Mouse (Mus musculus) hindbrain, embryonic 11.5 days (tissue): ENCODE measurements around the gene Serinc2. TPM values are rescaled to one million over a fixed set of nuclear protein-coding genes. Genes with fewer than 3 reads are reported as not detected.
A peak's percentile ranks its signal among the peaks of the same experiment; 100 is the strongest.

Source experiments
- ATAC-seq: fragments of 200-750 bp; cut with Nextera tagmentation; 2 replicates; pipeline ENCODE4 v1.8.0; 2017; ENCODE audit warnings: mild to moderate bottlenecking, moderate TSS enrichment, moderate library complexity; ENCODE audit not compliant: low FRiP score
- DNase-seq: peaks from one replicate; pipeline ENCODE4 v3.0.0-alpha.2; 2015; ENCODE audit warnings: low spot score
- H3K27ac ChIP-seq: fragments of 300-500 bp; sonication (generic); 2 replicates; pipeline ENCODE4 v1.5.1; 2014; ENCODE audit warnings: mild to moderate bottlenecking, low read depth, low read length
- H3K27me3 ChIP-seq: fragments of 300-500 bp; sonication (generic); 2 replicates; pipeline ENCODE4 v1.6.1; 2014; ENCODE audit warnings: mild to moderate bottlenecking, low read length, moderate library complexity, mixed read lengths; ENCODE audit not compliant: control insufficient read depth, insufficient read depth
- H3K36me3 ChIP-seq: fragments of 300-500 bp; sonication (generic); 2 replicates; pipeline ENCODE4 v1.6.1; 2014; ENCODE audit warnings: mild to moderate bottlenecking, low read length, moderate library complexity, mixed read lengths; ENCODE audit not compliant: control insufficient read depth, insufficient read depth
- H3K4me1 ChIP-seq: fragments of 300-500 bp; sonication (generic); replicated peaks from 2 replicates; pipeline ENCODE4 v1.6.1; 2014; ENCODE audit warnings: low read length, mixed read lengths; ENCODE audit not compliant: control insufficient read depth, insufficient read depth
- H3K4me2 ChIP-seq: fragments of 300-500 bp; sonication (generic); replicated peaks from 2 replicates; pipeline ENCODE4 v1.6.1; 2014; ENCODE audit warnings: mild to moderate bottlenecking, low read depth, low read length
- H3K4me3 ChIP-seq: fragments of 300-500 bp; sonication (generic); 2 replicates; pipeline ENCODE4 v1.5.1; 2014; ENCODE audit warnings: low read depth, low read length
- H3K9ac ChIP-seq: fragments of 300-500 bp; sonication (generic); 2 replicates; pipeline ENCODE4 v1.6.1; 2014; ENCODE audit warnings: low read depth, low read length
- H3K9me3 ChIP-seq: fragments of 300-500 bp; sonication (generic); 2 replicates; pipeline ENCODE4 v1.6.1; 2016; ENCODE audit warnings: low read length; ENCODE audit not compliant: control insufficient read depth
- WGBS: fragments of 180-500 bp; shearing (Covaris S2); extraction: QIAGEN DNeasy Blood & Tissue Kit; methylation state at CpG from one replicate; pipeline ENCODE4 v1.1.7; 2014; 5-methylcytosine and 5-hydroxymethylcytosine counted together
- polyA plus RNA-seq: library from polyadenylated mRNA; unstranded; fragments of >200 nt; fragmentation: Nextera tagmentation; extraction: Ambion mirVana; gene quantifications from 2 replicates; pipeline ENCODE4 v1.2.1, GENCODE M21; 2014

Gene Serinc2
- polyA plus RNA-seq, 1 experiment from 2014 or later: 57.9 TPM

DNA sequence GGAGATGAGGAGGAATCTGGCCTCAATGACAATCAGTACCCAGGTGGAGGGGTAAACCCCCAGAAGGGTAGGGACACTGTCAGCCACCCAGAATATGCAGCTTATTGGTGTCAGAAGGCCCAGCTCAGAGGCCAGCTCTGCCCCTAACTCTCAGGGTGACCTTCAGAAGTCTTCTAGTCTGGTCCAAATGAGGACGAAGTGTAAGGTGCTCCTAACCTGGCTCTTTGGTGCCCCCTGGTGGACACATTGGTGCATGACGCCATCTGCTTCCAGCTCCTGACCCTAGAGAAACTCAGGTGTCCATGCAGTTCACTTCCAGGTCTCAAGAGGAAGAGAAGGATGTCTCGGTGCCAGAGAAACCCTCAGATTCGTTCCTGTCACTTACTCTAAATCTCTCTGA, 13.3 kb upstream of the Serinc2 start:
- 5% methylated on average over 4 of the region's 4 CpGs for WGBS
- Histone ChIP-seq H3K4me3 (no peak overlapping the region), H3K36me3 (no peaks in the 10 kb centered on the region), H3K9ac (no peak overlapping the region), H3K9me3 (no peaks in the 10 kb centered on the region), H3K27ac (no peak overlapping the region), H3K27me3 (peaks cover 2% of the 10 kb centered on the region; the same call in 1 of the 2 replicates), H3K4me2 (no peak overlapping the region), H3K4me1 (no peaks in the 10 kb centered on the region)
- ATAC-seq (peak; percentile 33; the same call in 1 of the 2 replicates), DNase-seq (peak; percentile 91)

DNA sequence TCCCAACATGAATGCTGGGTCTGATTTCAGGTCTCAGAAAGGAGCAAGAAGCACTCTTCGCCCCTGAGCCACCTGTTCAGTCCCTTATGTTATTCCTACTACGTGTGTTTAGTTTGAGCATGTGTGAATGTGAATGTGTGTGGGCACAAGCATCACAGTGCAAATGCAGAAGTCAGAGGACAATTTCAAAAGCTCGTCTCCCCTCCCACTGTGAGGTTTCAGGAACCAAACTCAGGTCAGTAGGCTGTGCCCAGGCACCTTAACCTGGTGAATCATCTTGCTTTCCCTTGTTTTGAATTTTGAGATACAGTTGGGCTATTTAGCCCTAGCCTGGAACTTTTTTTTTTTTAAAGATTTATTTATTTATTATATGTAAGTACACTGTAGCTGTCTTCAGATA, 10.8 kb upstream of the Serinc2 start:
- Histone ChIP-seq H3K4me3 (no peak overlapping the region), H3K4me2 (no peak overlapping the region), H3K27me3 (no peaks in the 10 kb centered on the region), H3K27ac (no peak overlapping the region), H3K36me3 (no peaks in the 10 kb centered on the region), H3K4me1 (no peaks in the 10 kb centered on the region), H3K9me3 (no peaks in the 10 kb centered on the region), H3K9ac (no peak overlapping the region)
- no peak for DNase-seq
- no peak for ATAC-seq
- 78% methylated on average over 3 of the region's 3 CpGs for WGBS

DNA sequence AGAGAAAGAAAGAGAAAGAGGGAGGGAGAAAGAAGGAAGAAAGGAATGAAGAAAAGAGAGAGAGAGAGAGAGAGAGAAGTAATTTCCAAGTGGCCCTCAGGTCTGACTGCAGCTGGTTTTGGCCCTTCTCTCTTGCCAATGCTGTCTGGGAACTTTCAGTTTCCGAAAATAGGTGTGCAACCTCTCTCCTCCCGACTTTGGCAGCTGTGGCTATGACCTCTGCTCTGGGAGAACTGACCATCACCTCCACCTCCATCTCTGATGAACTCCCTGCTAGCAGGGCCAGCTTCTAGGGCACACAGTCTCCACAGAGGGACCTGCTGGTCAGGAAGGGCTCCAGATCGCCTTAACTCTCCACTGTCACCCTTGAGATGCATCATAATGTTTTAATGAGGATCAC, 7.5 kb upstream of the Serinc2 start:
- Histone ChIP-seq H3K4me2 (no peak overlapping the region), H3K27ac (no peak overlapping the region), H3K9ac (no peak overlapping the region), H3K4me3 (no peak overlapping the region), H3K9me3 (no peaks in the 10 kb centered on the region), H3K36me3 (no peaks in the 10 kb centered on the region), H3K4me1 (no peaks in the 10 kb centered on the region), H3K27me3 (no peaks in the 10 kb centered on the region)
- WGBS: 50% methylated on average over 3 of the region's 3 CpGs
- ATAC-seq: no peak
- no peak for DNase-seq

DNA sequence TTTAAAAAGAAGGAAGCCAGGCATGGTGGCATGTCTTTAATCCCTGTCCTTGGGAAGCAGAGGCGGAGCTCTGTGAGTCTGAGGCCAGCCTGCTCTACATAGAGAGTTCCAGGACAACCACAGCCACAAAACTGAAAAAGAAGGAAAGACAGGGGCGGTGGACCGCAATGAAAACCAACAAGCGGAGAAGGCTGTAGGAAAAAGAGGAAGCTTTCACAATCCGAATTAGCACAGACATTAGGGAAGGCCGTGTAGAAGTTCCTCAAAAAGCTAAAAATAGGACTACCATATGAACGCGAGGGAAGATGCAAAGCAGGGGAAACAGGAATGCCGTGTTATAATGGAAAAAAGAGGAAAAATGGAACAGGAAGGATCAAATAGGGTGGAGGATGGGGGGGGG, 4.8 kb upstream of the Serinc2 start:
- no peak overlapping the region for H3K4me2 ChIP-seq
- WGBS: 89% methylated on average over 9 of the region's 9 CpGs
- H3K9ac ChIP-seq: no peak overlapping the region
- no peaks in the 10 kb centered on the region for H3K9me3 ChIP-seq
- no peaks in the 10 kb centered on the region for H3K36me3 ChIP-seq
- H3K27me3 ChIP-seq: no peaks in the 10 kb centered on the region
- DNase-seq (no peak), ATAC-seq (no peak)
- 0 out of 2 replicates have a peak, but pooled peaks cover 2% of the 10 kb centered on the region for H3K4me1 ChIP-seq
- H3K27ac ChIP-seq: no peak overlapping the region
- H3K4me3 ChIP-seq: no peak overlapping the region

DNA sequence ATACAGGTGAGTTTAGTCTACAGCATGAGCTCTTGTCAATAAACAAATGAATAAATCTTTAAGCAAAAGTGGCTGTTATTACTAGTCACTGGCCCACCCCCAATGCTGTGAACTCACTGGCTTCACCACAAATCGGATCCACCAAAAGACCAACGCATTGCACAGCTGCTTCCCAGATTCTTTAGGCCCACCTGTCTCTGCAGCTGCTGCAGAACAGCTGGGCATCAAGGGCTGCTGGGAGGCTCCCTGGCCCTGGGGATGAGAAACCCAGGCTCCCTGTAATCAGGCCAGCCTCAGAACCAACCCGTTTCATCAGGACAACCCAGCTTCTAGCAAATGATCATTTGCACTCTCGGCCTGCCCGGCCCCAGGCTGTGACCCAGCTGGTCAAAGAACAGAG, 3.9 kb upstream of the Serinc2 start:
- Histone ChIP-seq H3K27ac (no peak overlapping the region), H3K27me3 (no peaks in the 10 kb centered on the region), H3K9me3 (no peaks in the 10 kb centered on the region), H3K4me1 (0 out of 2 replicates have a peak, but pooled peaks cover 2% of the 10 kb centered on the region), H3K9ac (no peak overlapping the region), H3K4me3 (no peak overlapping the region), H3K4me2 (no peak overlapping the region), H3K36me3 (no peaks in the 10 kb centered on the region)
- 76% methylated on average over 5 of the region's 5 CpGs for WGBS
- no peak for ATAC-seq
- DNase-seq: no peak

DNA sequence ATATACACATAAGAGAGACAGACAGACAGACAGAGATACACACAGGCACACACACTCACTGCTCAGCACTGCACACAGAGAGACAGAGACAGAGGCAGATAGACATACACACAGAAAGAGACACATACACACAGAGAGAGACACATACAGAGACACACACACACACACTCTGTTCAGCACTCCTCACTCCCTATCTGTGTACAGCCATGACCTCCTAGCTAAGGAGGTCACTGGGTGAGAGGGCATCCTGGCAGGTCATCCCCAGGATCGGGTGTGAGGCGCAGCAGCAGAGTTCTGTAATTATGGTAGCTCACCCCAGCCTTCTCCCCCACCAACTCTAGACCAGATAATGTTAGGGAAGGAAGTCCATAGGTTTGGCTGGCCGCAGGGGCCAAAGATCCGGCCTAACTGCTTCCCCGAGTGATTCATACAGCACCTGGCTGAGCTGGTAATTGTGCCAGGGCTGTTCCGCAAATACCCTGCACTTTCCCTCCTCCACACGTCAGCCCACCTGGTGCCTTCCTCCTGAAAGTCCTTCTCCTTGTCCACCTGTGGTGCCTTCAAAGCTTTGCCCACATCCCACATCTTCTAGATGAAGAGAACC, 2.3 kb downstream of the Serinc2 start:
- 0 out of 2 replicates have a peak overlapping the region, but pooled peaks have one; percentile 24 for H3K9ac ChIP-seq
- no peak overlapping the region for H3K4me2 ChIP-seq
- H3K36me3 ChIP-seq: no peaks in the 10 kb centered on the region
- H3K9me3 ChIP-seq: no peaks in the 10 kb centered on the region
- no peak overlapping the region for H3K4me3 ChIP-seq
- H3K4me1 ChIP-seq: peaks cover 4% of the 10 kb centered on the region; the same call in 1 of the 2 replicates
- 63% methylated on average over 7 of the region's 7 CpGs for WGBS
- ATAC-seq (no peak), DNase-seq (no peak)
- no peaks in the 10 kb centered on the region for H3K27me3 ChIP-seq
- H3K27ac ChIP-seq: no peak overlapping the region

DNA sequence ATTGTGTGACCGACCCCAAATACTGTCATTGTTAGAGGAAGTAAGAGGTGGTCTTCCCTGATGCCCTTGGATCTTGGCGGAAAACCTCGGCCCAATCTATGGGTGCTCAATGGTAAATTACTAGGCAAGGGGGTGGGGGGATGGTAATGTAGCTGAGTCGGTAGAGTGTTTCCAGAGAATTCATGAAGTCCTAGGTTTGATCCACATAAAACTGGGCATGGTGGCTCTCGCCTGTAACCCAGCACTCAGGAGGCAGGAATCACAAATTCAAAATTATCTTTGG, 3.2 kb downstream of the Serinc2 start:
- no peak for DNase-seq
- Histone ChIP-seq H3K4me3 (peak overlapping the region; percentile 60), H3K4me1 (peaks cover 4% of the 10 kb centered on the region; the same call in 1 of the 2 replicates), H3K9ac (peak overlapping the region; percentile 82; the same call in 1 of the 2 replicates), H3K36me3 (no peaks in the 10 kb centered on the region), H3K4me2 (peak overlapping the region; percentile 59), H3K27me3 (no peaks in the 10 kb centered on the region), H3K9me3 (no peaks in the 10 kb centered on the region), H3K27ac (peak overlapping the region; percentile 96; the same call in 1 of the 2 replicates)
- 45% methylated on average over 5 of the region's 5 CpGs for WGBS
- no peak for ATAC-seq

DNA sequence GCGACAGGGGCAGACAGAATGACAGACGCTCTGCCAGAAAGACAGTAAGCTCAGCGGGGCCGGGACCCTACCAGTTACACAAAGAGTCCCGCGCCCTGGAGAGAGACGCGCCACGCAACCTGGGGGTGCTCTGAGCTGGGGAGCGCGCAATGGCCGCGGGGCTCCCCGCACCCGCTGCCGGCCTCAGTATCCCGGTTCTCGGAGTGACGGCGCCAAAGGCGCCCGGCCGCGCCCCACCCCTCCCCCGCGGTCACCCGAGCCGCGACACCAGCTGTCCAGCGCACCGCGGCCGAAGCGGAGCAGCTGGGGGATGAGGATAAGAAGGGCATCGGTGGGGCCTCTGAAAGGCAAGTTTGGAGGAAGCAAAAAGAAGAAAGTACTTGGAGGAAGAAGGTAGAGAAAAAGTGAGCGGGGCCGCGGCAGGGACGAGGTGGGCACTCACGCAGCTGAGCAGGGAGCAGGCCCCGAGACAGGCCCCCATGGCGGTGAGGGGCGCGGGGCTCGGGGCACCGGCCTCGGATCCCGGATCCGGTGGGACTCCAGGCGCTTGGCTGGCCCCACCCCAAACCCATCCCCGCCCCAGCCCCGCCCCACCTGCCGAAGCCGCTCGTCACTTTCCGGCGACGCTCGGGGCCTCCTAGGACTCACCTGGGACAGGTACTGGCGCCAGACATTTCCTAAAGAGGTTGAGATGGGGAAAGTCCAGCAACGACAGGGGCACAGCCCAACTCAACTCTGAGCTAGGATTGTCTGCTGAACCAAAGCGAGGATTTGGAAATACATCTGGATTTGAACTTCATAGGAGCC, 3.8 kb downstream of the Serinc2 start:
- ATAC-seq (peak; percentile 52; the same call in 1 of the 2 replicates), DNase-seq (peak; percentile 73)
- Histone ChIP-seq H3K4me3 (peak overlapping the region; percentile 60), H3K4me2 (peak overlapping the region; percentile 59), H3K27me3 (no peaks in the 10 kb centered on the region), H3K36me3 (no peaks in the 10 kb centered on the region), H3K9ac (peak overlapping the region; percentile 82), H3K27ac (peak overlapping the region; percentile 96), H3K9me3 (no peaks in the 10 kb centered on the region), H3K4me1 (peaks cover 3% of the 10 kb centered on the region; the same call in 1 of the 2 replicates)
- WGBS: 1% methylated on average over 55 of the region's 62 CpGs
